Mouse (Mus musculus) heart, embryonic 14.5 days (tissue): ENCODE data around the gene Klrb1a. TPM values are rescaled to one million over a fixed set of nuclear protein-coding genes. Genes with fewer than 3 reads are reported as not detected.
"Not testable (repeated sequence)": the region's sequence is repeated elsewhere in the genome, so short reads cannot be mapped to it uniquely, and the experiment has no call there.

Source experiments
- ATAC-seq: fragments of 200-750 bp; cut with Nextera tagmentation; 2 replicates; pipeline ENCODE4 v1.8.0; 2017; ENCODE audit warnings: low read depth, moderate TSS enrichment; ENCODE audit not compliant: insufficient number of reproducible peaks, insufficient read depth, low FRiP score
- H3K27ac ChIP-seq, 2 experiments: fragments of 200-500 bp in 1 of 2; fragments of 300-500 bp in 1 of 2; sonication (generic) in 1 of 2; replicated peaks in 1 of 2; 2 replicates each; pipeline ENCODE4 v1.5.1; 2012 to 2014; ENCODE audit warnings: low read depth in 2 of 2, low read length in 2 of 2, control low read depth in 1 of 2, mild to moderate bottlenecking in 1 of 2, mixed read lengths in 1 of 2; ENCODE audit not compliant: control insufficient read depth in 1 of 2, insufficient read depth in 1 of 2
- H3K27me3 ChIP-seq: fragments of 300-500 bp; sonication (generic); 2 replicates; pipeline ENCODE4 v1.6.1; 2014; ENCODE audit warnings: mild to moderate bottlenecking, low read length, control low read depth; ENCODE audit not compliant: control insufficient read depth, insufficient read depth
- H3K36me3 ChIP-seq: fragments of 300-500 bp; sonication (generic); 2 replicates; pipeline ENCODE4 v1.6.1; 2014; ENCODE audit warnings: mild to moderate bottlenecking, control low read depth, low read length, mixed read lengths; ENCODE audit not compliant: control insufficient read depth, insufficient read depth
- H3K4me1 ChIP-seq, 2 experiments: fragments of 200-500 bp in 1 of 2; fragments of 300-500 bp in 1 of 2; sonication (generic) in 1 of 2; 2 replicates each; pipeline ENCODE4 v1.6.1; 2012 to 2014; ENCODE audit warnings: low read length in 2 of 2, control low read depth in 1 of 2, mixed read lengths in 1 of 2; ENCODE audit not compliant: control insufficient read depth in 2 of 2, insufficient read depth in 2 of 2
- H3K4me2 ChIP-seq: fragments of 300-500 bp; sonication (generic); 2 replicates; pipeline ENCODE4 v1.6.1; 2014; ENCODE audit warnings: mild to moderate bottlenecking, low read length
- H3K4me3 ChIP-seq, 2 experiments: fragments of 200-500 bp in 1 of 2; fragments of 300-500 bp in 1 of 2; sonication (generic) in 1 of 2; 2 replicates each; pipeline ENCODE4 v1.5.1; 2012 to 2014; ENCODE audit warnings: low read length in 2 of 2, mild to moderate bottlenecking in 2 of 2, control low read depth in 1 of 2, low read depth in 1 of 2, moderate library complexity in 1 of 2; ENCODE audit not compliant: control insufficient read depth in 1 of 2, insufficient read depth in 1 of 2
- H3K9ac ChIP-seq: fragments of 300-500 bp; sonication (generic); 2 replicates; pipeline ENCODE4 v1.6.1; 2014; ENCODE audit warnings: mild to moderate bottlenecking, low read length
- H3K9me3 ChIP-seq: fragments of 300-500 bp; sonication (generic); 2 replicates; pipeline ENCODE4 v1.6.1; 2016; ENCODE audit warnings: low read length, control low read depth; ENCODE audit not compliant: control insufficient read depth
- WGBS: fragments of 180-500 bp; shearing (Covaris S2); extraction: QIAGEN DNeasy Blood & Tissue Kit; methylation state at CpG from one replicate; pipeline ENCODE4 v1.1.7; 2014; 5-methylcytosine and 5-hydroxymethylcytosine counted together
- polyA plus RNA-seq: library from polyadenylated mRNA; unstranded; fragments of >200 nt; fragmentation: Nextera tagmentation; extraction: Ambion mirVana; gene quantifications from 2 replicates; pipeline ENCODE4 v1.2.1, GENCODE M21; 2014

The Klrb1a gene
- not detected in 2 replicates for polyA plus RNA-seq

DNA sequence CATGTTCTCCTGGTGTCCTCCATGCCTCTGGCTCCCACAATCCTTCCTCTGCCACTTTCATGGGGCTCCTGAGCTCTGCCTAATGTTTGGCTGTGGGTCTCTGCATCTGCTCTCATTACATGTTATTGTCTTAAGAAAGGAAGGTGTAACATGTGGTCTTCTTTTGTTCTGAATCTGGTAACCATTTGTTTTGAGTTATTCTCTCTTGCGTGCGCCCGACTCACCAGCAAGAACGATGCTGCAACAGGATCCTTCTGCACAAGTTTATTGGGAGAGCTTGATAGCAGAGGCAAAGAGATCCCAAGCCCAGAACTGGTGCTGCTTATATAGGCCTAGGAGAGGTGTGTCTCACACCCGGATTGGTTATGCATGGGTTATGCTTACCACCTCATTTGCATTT lies at the start of gene Klrb1a:
Gene Klrb1a, minus strand, starts transcription at position 101 of the 400 bp plus-strand sequence.
- not testable (repeated sequence) for H3K4me3 ChIP-seq, H3K9me3 ChIP-seq, H3K27me3 ChIP-seq, ATAC-seq, H3K4me2 ChIP-seq, H3K27ac ChIP-seq, H3K9ac ChIP-seq, H3K4me1 ChIP-seq, H3K36me3 ChIP-seq
- WGBS = 95% methylated on average over 5 of the region's 5 CpGs

DNA sequence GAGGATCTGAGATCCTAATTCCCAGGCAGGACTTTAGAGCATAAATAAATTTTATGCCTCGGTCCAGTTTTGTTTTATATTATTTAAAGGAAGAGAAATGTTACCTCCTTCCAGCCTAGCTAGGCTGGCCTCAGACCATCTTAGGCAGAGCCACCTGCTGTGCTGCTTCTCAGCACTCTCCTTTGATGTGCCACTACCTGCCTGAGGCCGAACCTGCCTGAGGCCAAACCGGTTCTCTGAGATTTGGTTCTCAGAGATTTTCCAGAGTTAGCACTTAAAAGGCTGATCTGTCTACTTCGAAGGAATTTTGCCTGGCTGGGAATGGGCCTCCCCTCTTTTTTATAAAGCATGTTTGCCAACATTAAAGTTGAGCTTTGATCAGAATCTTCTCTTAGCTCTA lies 46.6 kb upstream of the Klrb1a start:
- Histone ChIP-seq H3K9ac (no peak overlapping the region), H3K27me3 (no peaks in the 10 kb centered on the region), H3K27ac (no peak overlapping the region), H3K4me1 (no peaks in the 10 kb centered on the region), H3K36me3 (no peaks in the 10 kb centered on the region), H3K4me3 (no peak overlapping the region), H3K4me2 (no peak overlapping the region), H3K9me3 (peaks cover 3% of the 10 kb centered on the region; the same call in 1 of the 2 replicates)
- 48% methylated on average over 4 of the region's 4 CpGs for WGBS
- no peak for ATAC-seq

DNA sequence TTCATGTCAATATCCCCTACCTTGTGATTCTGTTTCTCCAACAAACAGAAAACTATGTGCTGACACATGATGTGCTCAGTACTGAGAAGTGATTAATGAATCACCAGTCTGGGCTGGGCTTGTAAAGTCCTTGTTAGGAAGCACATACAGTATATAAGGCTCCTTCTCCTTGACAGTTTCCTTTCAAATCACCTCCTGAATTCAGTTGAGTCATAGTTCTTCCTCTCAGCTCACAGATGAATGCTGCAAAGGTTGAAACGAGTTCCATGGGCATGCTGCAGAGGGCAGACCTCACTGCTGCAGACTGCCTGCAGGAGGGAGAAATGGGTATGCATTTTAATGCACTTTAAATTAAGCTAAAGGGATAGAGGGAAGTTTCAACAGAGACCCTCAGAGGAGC lies 38.9 kb upstream of the Klrb1a start, which contains the start of gene Clec2h:
Gene Clec2h, plus strand, starts transcription at position 180 of the 400 bp plus-strand sequence.
- Histone ChIP-seq H3K9ac (no peak within 1 kb of the TSS), H3K9me3 (no peaks in the 10 kb centered on the region), H3K27me3 (no peaks in the 10 kb centered on the region), H3K36me3 (no peaks in the 10 kb centered on the region), H3K27ac (no peak within 1 kb of the TSS), H3K4me2 (no peak within 1 kb of the TSS), H3K4me1 (no peaks in the 10 kb centered on the region), H3K4me3 (no peak within 1 kb of the TSS)
- 14% methylated on average over 1 of the region's 1 CpGs for WGBS
- ATAC-seq = no peak

DNA sequence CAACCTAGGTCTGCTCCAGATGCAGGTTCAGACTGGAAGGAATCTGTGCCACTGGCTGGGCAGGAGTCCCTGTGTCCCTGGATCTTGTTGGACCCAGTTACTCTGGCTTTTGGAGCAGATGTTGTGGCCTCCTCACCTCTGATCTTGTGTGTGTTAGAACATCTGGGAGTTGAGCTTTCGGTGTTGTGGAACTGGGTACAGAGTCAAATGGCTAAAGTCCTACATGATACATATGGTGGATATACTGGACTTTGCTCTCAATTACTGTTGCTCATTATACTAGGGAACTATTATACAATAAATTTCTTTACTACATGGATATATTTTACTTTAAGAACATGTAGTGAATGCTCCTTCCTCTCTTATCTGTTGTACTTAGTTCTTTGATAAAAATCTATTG lies 37.9 kb upstream of the Klrb1a start:
- Histone ChIP-seq H3K4me1 (no peaks in the 10 kb centered on the region), H3K27me3 (no peaks in the 10 kb centered on the region), H3K9ac (no peak overlapping the region), H3K4me2 (no peak overlapping the region), H3K27ac (no peak overlapping the region), H3K9me3 (no peaks in the 10 kb centered on the region), H3K4me3 (no peak overlapping the region), H3K36me3 (no peaks in the 10 kb centered on the region)
- ATAC-seq = no peak
- 88% methylated on average over 1 of the region's 1 CpGs for WGBS

DNA sequence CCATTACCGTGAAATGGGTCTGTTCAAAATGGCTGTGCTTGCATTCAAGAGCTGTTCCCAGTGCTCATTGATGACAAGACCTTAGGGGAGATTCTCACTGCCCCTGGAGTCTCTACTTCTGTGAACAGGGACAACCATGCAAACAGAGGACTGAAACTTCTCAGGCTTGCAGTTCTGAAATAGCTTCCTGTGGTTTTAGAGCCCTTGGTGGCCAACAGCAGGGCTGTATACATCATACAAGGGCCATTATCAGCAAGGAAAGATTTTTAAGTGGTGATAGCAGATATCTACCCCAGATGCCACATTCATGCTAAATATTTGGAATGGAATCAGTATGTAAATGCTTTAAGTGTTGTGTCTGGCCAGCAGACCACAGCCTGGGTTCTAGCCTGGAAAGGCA lies 29.6 kb upstream of the Klrb1a start:
- Histone ChIP-seq H3K36me3 (no peaks in the 10 kb centered on the region), H3K27ac (no peak overlapping the region), H3K4me1 (peaks cover 0 to 5% of the 10 kb centered on the region in 2 experiments; a peak in 1 of 4 replicates), H3K9me3 (no peaks in the 10 kb centered on the region), H3K27me3 (no peaks in the 10 kb centered on the region), H3K9ac (no peak overlapping the region), H3K4me2 (no peak overlapping the region), H3K4me3 (no peak overlapping the region)
- ATAC-seq = no peak
- 88% methylated on average over 1 of the region's 1 CpGs for WGBS

DNA sequence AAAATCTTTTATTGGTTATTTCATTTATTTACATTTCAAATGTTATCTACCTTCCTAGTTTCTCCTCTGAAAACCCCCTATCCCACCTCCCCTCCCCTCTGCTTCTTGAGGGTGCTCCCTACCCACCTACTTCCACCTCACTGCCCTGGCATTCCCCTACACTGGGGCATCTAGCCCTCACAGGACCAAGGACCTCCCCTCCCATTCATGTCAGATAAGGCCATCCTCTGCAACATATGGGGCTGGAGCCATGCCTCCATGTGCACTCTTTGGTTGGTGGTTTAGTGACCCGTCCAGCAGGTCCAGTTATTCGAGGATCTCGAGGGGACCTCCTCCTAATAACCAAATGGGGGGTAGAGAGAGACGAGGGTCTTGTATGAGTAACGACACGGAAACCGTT lies 27.5 kb upstream of the Klrb1a start:
- H3K27me3 ChIP-seq, ATAC-seq, H3K4me2 ChIP-seq, H3K9ac ChIP-seq, H3K4me1 ChIP-seq, H3K27ac ChIP-seq, H3K36me3 ChIP-seq, H3K9me3 ChIP-seq, H3K4me3 ChIP-seq: not testable (repeated sequence)
- 78% methylated on average over 4 of the region's 7 CpGs for WGBS

DNA sequence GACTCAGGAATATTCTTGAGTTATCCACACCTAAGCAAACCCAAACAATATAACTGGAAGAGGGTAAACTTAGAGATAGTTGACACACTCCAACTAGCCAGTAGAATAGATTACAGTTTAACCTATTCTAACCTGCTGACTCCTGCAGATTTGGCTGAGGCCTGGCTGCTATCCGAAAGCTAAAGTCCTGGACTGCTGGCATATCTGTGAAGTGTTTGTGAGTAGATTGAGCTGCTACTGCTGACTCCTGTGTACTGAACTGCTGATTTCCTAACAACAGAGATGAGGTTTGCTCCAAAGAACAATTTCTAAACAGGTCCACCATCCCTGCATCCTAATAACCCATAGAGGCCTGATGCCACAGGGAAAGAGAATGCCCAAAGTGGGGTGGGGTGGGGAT lies 26.9 kb upstream of the Klrb1a start:
- H3K4me1 ChIP-seq = peaks cover 0 to 5% of the 10 kb centered on the region in 2 experiments; a peak in 1 of 4 replicates
- no peak for ATAC-seq
- WGBS = 57% methylated on average over 1 of the region's 1 CpGs
- no peaks in the 10 kb centered on the region for H3K36me3 ChIP-seq
- no peaks in the 10 kb centered on the region for H3K27me3 ChIP-seq
- no peak overlapping the region for H3K27ac ChIP-seq
- no peak overlapping the region for H3K4me2 ChIP-seq
- H3K9me3 ChIP-seq = no peaks in the 10 kb centered on the region
- H3K9ac ChIP-seq = no peak overlapping the region
- H3K4me3 ChIP-seq = no peak overlapping the region

DNA sequence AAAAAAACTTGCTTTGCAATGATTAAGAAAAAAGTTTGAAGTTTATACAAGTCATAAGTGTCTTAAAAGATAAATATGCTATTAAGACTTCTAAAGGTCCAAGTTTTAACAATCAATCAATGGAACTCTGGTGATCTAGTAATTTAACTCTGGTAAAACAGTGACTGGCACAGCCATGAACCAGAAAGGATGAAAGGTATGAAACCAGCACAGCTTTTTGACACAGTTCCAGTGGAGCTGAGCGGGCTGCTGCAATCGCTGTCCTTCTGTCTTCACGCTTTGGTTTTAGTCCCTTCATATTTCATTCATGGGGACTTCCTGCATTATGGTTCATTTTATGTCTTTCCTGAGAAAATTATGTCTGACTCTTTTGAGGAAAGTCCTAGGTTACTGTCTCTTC lies 26.3 kb upstream of the Klrb1a start:
- Histone ChIP-seq H3K36me3 (no peaks in the 10 kb centered on the region), H3K4me2 (no peak overlapping the region), H3K9me3 (no peaks in the 10 kb centered on the region), H3K9ac (no peak overlapping the region), H3K27me3 (no peaks in the 10 kb centered on the region), H3K4me1 (peaks cover 0 to 5% of the 10 kb centered on the region in 2 experiments; a peak in 1 of 4 replicates), H3K27ac (no peak overlapping the region), H3K4me3 (no peak overlapping the region)
- WGBS = 80% methylated on average over 3 of the region's 3 CpGs
- no peak for ATAC-seq
